Mouse (Mus musculus): ENCODE results near the gene 4930544D05Rik.

Gene 4930544D05Rik

DNA sequence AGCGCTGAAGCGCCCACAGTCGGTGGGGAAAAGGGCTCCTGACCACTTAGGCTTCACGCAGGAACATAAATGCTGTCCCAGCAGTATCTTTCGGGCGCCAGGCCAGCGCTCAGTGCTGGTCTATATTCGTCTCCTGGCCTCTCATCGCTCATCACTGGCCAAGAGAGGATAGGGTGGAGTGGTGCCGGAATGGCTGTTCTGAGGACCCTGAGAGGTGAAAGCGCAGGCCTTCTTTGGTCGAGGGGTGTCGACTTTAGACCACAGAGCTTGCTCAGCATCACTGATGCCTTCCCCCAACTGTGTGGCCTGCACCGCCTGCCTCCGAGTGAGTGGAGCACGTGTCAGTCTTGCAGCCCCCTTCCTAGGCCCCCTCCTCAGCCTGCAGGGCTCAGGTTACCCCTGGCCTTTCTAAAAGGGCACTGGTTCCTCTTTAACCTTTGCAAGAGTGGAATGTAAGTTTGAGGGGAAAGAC lies 40.8 kb downstream of the 4930544D05Rik start:
- DNase-seq (ENCODE audit: low spot score): peak; percentile 87

DNA sequence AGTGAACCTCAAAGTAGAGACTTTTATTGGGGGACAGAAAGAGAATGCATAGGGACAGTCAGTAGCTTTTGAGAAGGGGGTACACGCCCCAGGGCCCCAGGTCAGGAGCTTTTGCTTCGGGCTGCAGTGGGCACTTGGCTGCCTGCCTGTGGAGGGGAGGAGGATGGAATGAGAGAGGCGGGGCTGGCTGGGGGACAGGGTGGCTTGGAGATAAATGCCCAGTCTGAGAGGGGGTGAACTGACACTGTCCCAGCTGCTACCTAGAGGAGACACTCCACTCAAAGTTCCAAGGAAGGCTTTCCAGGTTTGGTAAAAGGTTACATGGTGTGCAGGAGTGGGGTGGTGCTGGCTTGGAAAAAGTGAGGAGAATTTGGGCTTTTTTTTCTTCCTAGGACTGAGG lies 41.3 kb downstream of the 4930544D05Rik start, which contains the start of gene Eno3:
Gene Eno3, plus strand, starts transcription at position 239 of the 400 bp plus-strand sequence.
- DNase-seq (ENCODE audit: low spot score): peak; percentile 68

DNA sequence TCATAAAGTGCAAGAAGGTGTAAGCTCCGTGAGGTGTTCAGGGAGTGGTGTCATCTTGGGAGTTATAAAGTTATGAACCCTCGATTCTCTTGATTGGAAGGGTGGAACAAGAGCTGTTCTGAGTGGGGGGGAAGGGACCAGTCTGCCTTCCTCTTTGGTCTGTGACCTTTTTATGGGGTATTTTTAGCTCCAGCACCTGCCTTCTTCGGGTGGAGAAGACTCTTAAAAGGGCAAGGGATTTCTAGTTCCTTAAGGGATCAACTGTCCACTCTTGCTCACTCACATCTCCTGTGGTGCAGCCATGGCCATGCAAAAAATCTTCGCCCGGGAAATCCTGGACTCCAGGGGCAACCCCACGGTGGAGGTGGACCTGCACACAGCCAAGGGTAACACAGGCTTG lies 41.9 kb downstream of the 4930544D05Rik start:
- no peak for DNase-seq (ENCODE audit: low spot score)

- no peak for DNase-seq (ENCODE audit: low spot score)
Observed at GRCm38 (mm10) chr11:70657991-70658390, 42.3 kb downstream of the 4930544D05Rik start.

- no peak for DNase-seq (ENCODE audit: low spot score)
Observed at GRCm38 (mm10) chr11:70658521-70658920, 42.9 kb downstream of the 4930544D05Rik start.

DNA sequence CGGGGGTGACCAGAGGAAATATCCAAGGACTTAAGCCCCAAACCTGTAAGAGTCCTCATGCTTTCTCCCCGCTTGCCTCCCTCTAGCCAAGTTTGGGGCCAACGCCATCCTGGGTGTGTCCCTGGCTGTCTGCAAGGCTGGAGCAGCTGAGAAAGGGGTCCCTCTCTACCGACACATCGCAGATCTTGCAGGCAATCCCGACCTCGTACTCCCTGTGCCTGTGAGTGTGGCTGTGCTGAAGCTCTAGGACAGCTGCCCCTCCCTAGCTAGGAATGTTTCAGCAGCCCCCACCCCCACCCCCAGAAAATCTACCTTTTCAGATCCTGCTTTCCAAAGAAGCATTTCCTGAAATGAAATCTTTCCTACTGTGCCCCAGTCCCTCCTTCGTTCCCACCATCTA lies 43.3 kb downstream of the 4930544D05Rik start:
- DNase-seq (ENCODE audit: low spot score): no peak

DNA sequence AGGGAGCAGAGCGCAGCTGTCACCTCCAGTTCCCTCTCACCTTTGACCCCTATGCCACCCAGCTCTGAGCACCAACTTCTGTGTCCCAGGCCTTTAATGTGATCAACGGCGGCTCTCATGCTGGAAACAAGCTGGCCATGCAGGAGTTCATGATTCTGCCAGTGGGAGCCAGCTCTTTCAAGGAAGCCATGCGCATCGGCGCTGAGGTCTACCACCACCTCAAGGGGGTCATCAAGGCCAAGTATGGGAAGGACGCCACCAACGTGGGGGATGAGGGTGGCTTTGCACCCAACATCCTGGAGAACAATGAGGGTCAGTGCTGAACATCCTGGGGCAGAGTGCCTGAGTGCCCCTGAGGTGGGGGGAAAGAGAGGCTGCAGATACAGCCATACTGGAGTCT lies 44.9 kb downstream of the 4930544D05Rik start:
- DNase-seq (ENCODE audit: low spot score): no peak

DNA sequence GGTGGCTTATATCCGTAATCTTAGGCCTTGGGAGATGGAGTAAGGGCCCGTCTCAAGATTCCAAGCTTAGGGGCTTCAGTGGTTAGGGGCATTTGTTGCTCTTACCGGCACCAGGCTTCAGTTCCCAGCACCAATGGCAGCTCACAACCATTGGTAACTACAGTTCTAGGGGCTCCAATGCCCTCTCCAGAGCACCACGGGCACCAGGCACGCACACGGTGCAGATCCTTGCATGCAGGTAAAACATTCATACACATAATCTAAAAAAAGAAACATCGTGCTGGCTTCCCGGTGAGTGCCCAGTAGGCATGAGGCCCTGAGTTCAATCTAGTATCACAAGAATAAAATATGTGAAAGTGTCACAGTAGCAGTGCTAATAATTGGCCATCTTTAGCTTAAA lies 47.5 kb downstream of the 4930544D05Rik start:
- no peak for DNase-seq (ENCODE audit: low spot score)

DNA sequence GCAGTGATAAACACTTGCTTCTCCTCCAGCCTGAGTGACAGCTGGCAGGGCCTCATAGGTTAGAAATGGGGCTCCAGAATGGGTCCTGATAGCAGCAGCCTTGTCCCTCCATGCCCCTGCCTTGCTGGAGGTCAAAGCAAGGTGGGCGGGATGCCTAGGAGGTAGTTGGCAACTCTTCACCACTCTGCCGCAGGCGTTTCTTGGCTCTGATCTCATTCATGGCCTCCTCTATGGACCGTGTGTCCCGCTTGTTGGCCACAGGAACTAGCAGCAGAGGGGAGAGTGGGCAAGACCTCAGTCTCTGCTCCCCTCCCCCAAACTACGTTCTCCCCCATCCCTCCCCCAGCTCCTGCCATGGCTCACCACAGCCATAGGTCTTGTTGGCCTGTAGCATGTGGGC lies 48.3 kb downstream of the 4930544D05Rik start:
- no peak for DNase-seq (ENCODE audit: low spot score)

DNA sequence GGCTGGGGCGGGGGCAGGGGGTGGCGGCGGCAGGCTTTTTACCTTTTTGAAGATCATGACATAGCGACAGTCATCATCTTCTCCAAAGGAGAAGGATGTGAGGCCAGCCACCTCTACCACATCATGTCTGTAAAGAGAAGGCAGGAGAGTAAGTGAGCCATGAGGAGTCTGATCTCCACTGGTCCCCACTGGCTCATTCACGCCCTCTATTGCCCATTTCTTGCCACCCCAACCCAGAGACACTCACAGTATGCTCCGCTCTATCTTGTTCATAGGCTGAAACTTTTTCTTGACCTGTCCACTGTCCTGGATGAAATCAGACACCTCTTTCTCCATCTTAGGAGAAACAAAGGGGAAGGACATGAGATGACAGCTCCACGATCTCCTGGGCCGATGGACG lies 49.1 kb downstream of the 4930544D05Rik start:
- DNase-seq (ENCODE audit: low spot score): no peak

All from embryo, embryonic 10 days (tissue).